Mouse (Mus musculus) MEL (cell line): ENCODE measurements around the gene Tm9sf4.

Experiments
- CHD1 ChIP-seq: IDR thresholded peaks from 2 replicates; pipeline ENCODE4 v1.6.1; 2012; ENCODE audit warnings: low read depth, mild to moderate bottlenecking, inconsistent platforms, low read length, improper control_type of control experiment
- CTCF ChIP-seq, 3 experiments: IDR thresholded peaks in 2 of 3; conservative IDR thresholded peaks in 1 of 3; 2 replicates each; pipeline ENCODE4 v1.5.1; 2011 to 2012; ENCODE audit warnings: low read length in 3 of 3, low read depth in 2 of 3, mild to moderate bottlenecking in 2 of 3, improper control_type of control experiment in 1 of 3, inconsistent platforms in 1 of 3, mixed read lengths in 1 of 3, moderate library complexity in 1 of 3; ENCODE audit not compliant: control insufficient read depth in 1 of 3, insufficient read depth in 1 of 3, poor library complexity in 1 of 3, severe bottlenecking in 1 of 3
- EP300 ChIP-seq, 2 experiments: IDR thresholded peaks; 2 replicates each; pipeline ENCODE4 v1.6.1; 2011; ENCODE audit warnings: improper control_type of control experiment in 2 of 2, low read length in 2 of 2, low read depth in 1 of 2, mild to moderate bottlenecking in 1 of 2
- JUND ChIP-seq: IDR thresholded peaks from 2 replicates; pipeline ENCODE4 v1.6.1; 2011; ENCODE audit warnings: low read depth, mild to moderate bottlenecking, improper control_type of control experiment, low read length
- MAX ChIP-seq: IDR thresholded peaks from 2 replicates; pipeline ENCODE4 v1.6.1; 2011; ENCODE audit warnings: low read length, improper control_type of control experiment
- ZC3H11A ChIP-seq: IDR thresholded peaks from 2 replicates; pipeline ENCODE4 v1.6.1; 2012; ENCODE audit warnings: low read depth, mild to moderate bottlenecking, inconsistent platforms, low read length, improper control_type of control experiment
- ZNF384 ChIP-seq: IDR thresholded peaks from 2 replicates; pipeline ENCODE4 v1.6.1; 2012; ENCODE audit warnings: low read depth, mild to moderate bottlenecking, inconsistent platforms, low read length, improper control_type of control experiment

GRCm38 (mm10) chr2:153237891-153238290 is 76.8 kb downstream of the Tm9sf4 start:
- no peak for TF ChIP-seq ZNF384
- TF ChIP-seq CHD1, result no peak
- no peak for TF ChIP-seq JUND
- no peak for TF ChIP-seq EP300 (IDR thresholded peaks at IDR 0.05; ENCODE audit: low read depth in 1 of 2, low read length in 2 of 2)
- no peak for TF ChIP-seq MAX
- no peak for TF ChIP-seq ZC3H11A
- no peak for TF ChIP-seq CTCF (IDR thresholded peaks at IDR 0.05 in 2 of 3, conservative IDR thresholded peaks at IDR 0.05 in 1 of 3; ENCODE audit: control insufficient read depth in 1 of 3, insufficient read depth in 1 of 3, low read depth in 2 of 3, low read length in 3 of 3, poor library complexity in 1 of 3, severe bottlenecking in 1 of 3)
